Mouse (Mus musculus): Measurements from ENCODE around the gene 1110032A03Rik.

DNA sequence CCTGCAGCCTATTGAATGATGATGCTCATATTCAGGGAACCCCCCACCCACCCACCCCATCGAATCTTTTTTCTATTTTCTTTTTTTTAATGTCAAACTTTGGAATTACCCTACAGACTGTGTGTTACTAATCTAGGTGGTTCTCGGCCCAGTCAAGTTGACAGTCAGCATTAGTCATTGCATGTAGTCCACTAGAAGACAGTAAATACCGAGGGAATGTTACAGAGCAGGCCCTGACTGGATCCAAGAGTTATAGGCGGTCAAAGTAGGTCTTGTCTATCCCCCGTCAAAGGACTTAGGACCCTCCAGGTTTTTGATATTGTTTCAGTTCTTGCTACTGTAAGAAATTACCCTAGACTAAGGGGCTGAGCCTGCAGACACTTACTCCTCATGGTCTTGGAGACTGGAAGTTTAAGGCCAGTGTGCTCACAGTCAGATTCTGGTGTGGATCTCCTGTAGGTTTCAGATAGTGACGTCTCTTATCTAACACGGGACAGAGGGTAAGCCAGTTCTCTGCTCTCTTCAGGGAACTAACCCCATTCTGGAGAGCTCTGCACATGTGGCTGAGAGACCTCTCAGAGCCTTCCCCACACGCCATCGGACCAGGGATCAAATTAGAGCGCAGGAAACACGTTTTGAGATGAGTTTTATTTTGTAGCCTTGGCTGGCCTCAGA, 48.6 kb upstream of the 1110032A03Rik start:
- TF ChIP-seq GATA1 (IDR thresholded peaks at IDR 0.05; ENCODE audit: borderline replicate concordance, low read length) (no peak), FLI1 (IDR thresholded peaks at IDR 0.05; ENCODE audit: low read length) (no peak)

All from megakaryocyte, embryonic 14.5 days (primary cell).